22 mouse cellular contexts compared by ENCODE assay signal in genomic region chr7:81950499-81950898, GRCm38 (mm10). TPM values are rescaled to one million over a fixed set of nuclear protein-coding genes. Genes with fewer than 3 reads are reported as not detected.
DNase-seq lines count a peak whose midpoint lies in the region.
"Had no signal": no experiment of that assay in that cellular context is flagged by ENCODE, and none has a peak within 500 bp of the region (broad histone marks: within the 10 kb centered on the region; RNA-seq: fewer than 3 reads in every experiment).

No protein-coding gene starts in this region.

- DNase-seq in left cerebral cortex, adult 11 months (ENCODE audit: low spot score) = peak; percentile 26
- DNase-seq in left cerebral cortex, postnatal 4 days = no peak
- DNase-seq in testis, postnatal 14 days (ENCODE audit: low spot score) = peak; percentile 2
- DNase-seq in testis, postnatal 10 days (ENCODE audit: low spot score) = no peak
- peak; percentile 32 to 68 for DNase-seq in left cerebral cortex, postnatal 25 days (ENCODE audit: low spot score in 2 of 2)
- no peak for DNase-seq in ovary, postnatal 14 days (ENCODE audit: low spot score)
- DNase-seq: adrenal gland, postnatal 10 days; cerebellum, adult 11 months; cerebellum, adult 9-10 months; cerebellum, postnatal 36 days; gastrocnemius, adult 2 months; gastrocnemius, postnatal 36 days; heart, adult 18-20 months; kidney, adult 11 months; kidney, postnatal 25 days; liver; lung, embryonic 14.5 days; lung, postnatal 14 days had no signal

- intact Hi-C loops in left cerebral cortex, postnatal 4 days (cut with DNase I) = no loop called here
- intact Hi-C loops in left cerebral cortex, postnatal 25 days (cut with DNase I) = no loop called here

RNA-seq across cellular contexts. Expression of gene Hdgfl3, which starts 16.2 kb away (rescaled TPM):
- 100 to 1,000 TPM; 124 to 126 TPM for total RNA-seq in left cerebral cortex, postnatal 4 days (2021)
- total RNA-seq in left cerebral cortex, postnatal 25 days (2021) = 10 to 100 TPM; 71.9 to 73.0 TPM

RNA-seq across cellular contexts. Expression of gene Bnc1, which starts 41.6 kb away (rescaled TPM):
- total RNA-seq in left cerebral cortex, postnatal 4 days (2021) = not detected
- not detected for total RNA-seq in left cerebral cortex, postnatal 25 days (2021)
- total RNA-seq: CH12.LX; gastrocnemius, adult 2 months; gastrocnemius, postnatal 36 days; hematopoietic stem cell, adult 5-6 weeks; left cerebral cortex, adult 2 months; neutrophil, adult 5-6 weeks had no signal

Comparison
In these comparisons a context has a peak if more than half of its experiments do, and no peak if none do; other contexts are left out.
1. DNase-seq: peak in left cerebral cortex, adult 11 months (single experiment), testis, postnatal 14 days (single experiment) and left cerebral cortex, postnatal 25 days (2 of 2); none in left cerebral cortex, postnatal 4 days (single experiment), testis, postnatal 10 days (single experiment) and ovary, postnatal 14 days (single experiment).